In genomic region chrX:21088983-21089866, GRCm38 (mm10) we compare ENCODE assay signal across 8 mouse cellular contexts. TPM values are rescaled to one million over a fixed set of nuclear protein-coding genes. Genes with fewer than 3 reads are reported as not detected.
DNase-seq lines count a peak whose midpoint lies in the region; ATAC-seq and TF ChIP-seq lines count a peak whose summit lies in the region.

Gene Zfp300 (minus strand): TSS chrX:21089527.

- peak within 1 kb of the TSS; percentile 56 for H3K4me3 ChIP-seq in left cerebral cortex, adult 2 months

- intact Hi-C loops in gastrocnemius, postnatal 14 days (cut with DNase I; ENCODE audit: low total_unique reads), result no loop called here
- intact Hi-C loops in left cerebral cortex, adult 2 months (cut with DNase I), result loop anchor here (1.0 kb wide), 1 partner anchor 27 kb away; the partner anchor contains the start of gene Zfp182

- peak; percentile 90 for ATAC-seq in common myeloid progenitor, adult 5-6 weeks (replicated peaks; ENCODE audit: low read depth, poor library complexity, severe bottlenecking)

- H3K27ac ChIP-seq in left cerebral cortex, adult 2 months, result peak within 1 kb of the TSS; percentile 89

- DNase-seq in adrenal gland, adult (ENCODE audit: inconsistent age in 2 of 2, low spot score in 1 of 2), result peak; percentile 78 to 90
- peak; percentile 66 for DNase-seq in gastrocnemius, postnatal 14 days
- DNase-seq in induced T-regulatory cell, adult 2 months (ENCODE audit: low read depth), result peak; percentile 87
- peak; percentile 49 to 65 for DNase-seq in left cerebral cortex, adult 2 months (ENCODE audit: extremely low spot score in 1 of 2, low spot score in 2 of 2)
- DNase-seq in lung, postnatal 4 days, result peak; percentile 70 to 71
- DNase-seq in right cerebral cortex, adult 18-20 months, result peak; percentile 74
- DNase-seq in urinary bladder, postnatal 14 days (ENCODE audit: low spot score), result peak; percentile 62

- no peak for TF ChIP-seq CTCF in left cerebral cortex, adult 2 months (IDR thresholded peaks at IDR 0.05)

RNA-seq across cellular contexts. Expression of gene Zfp300, which starts in this region (rescaled TPM):
- 0.19 and 3.1 TPM in 2 replicates for total RNA-seq in common myeloid progenitor, adult 5-6 weeks (2017)
- total RNA-seq in gastrocnemius, postnatal 14 days (2021), result under 1 TPM; 0.33 to 0.53 TPM
- 1 to 10 TPM; 3.1 to 4.1 TPM for total RNA-seq in left cerebral cortex, adult 2 months (2021)

Comparison
In these comparisons a context has a peak if more than half of its experiments do, and no peak if none do; other contexts are left out.
1. Peak in every context shown above with its lines: DNase-seq, ATAC-seq, H3K4me3 ChIP-seq and H3K27ac ChIP-seq.
2. Peak in DNase-seq in gastrocnemius, postnatal 14 days; RNA of the gene not detected or under 1 TPM.